Mouse (Mus musculus) spleen, postnatal 36 days (tissue): ENCODE results near the gene Ms4a8a.

Experiments
- DNase-seq, 2 experiments: peaks; one replicate each; pipeline ENCODE4 v3.0.0; 2022; ENCODE audit warnings: low spot score in 2 of 2, mixed read lengths in 1 of 2

The Ms4a8a gene

GRCm38 (mm10) chr19:11017891-11018290 is 63.0 kb downstream of the Ms4a8a start, which contains the start of gene Ms4a18:
Ms4a18 (minus strand) TSS chr19:11018031.
- no peak for DNase-seq
